Mouse (Mus musculus): ENCODE results near the gene Gfm2. TPM values are rescaled to one million over a fixed set of nuclear protein-coding genes. Genes with fewer than 3 reads are reported as not detected.

Gfm2 gene
- polyA plus RNA-seq (2012; rRNA removed), result 29.9 and 33.7 TPM in 2 replicates

GRCm38 (mm10) chr13:97137466-97138400 is at the start of gene Gfm2, which contains the start of gene Nsa2:
Gene Gfm2 (plus strand): TSS chr13:97137937.
Gene Nsa2 (minus strand): TSS chr13:97137937.

GRCm38 (mm10) chr13:97099187-97099852 is 38.4 kb upstream of the Gfm2 start, which contains the start of gene Gm6169:
Gene Gm6169 (minus strand): TSS chr13:97099237.

GRCm38 (mm10) chr13:97197932-97198562 is 60.3 kb downstream of the Gfm2 start, which contains the start of gene Hexb:
Gene Hexb (minus strand): TSS chr13:97198357.

Other genes with a start within 250 kb of the Gfm2 start
- 0.32 and 0.36 TPM in 2 replicates for gene Gcnt4, start 213.2 kb upstream of the Gfm2 start, polyA plus RNA-seq (2012; rRNA removed)
- not detected in 2 replicates for gene 1700029F12Rik, start 103.6 kb upstream of the Gfm2 start, polyA plus RNA-seq (2012; rRNA removed)
- 18.7 and 21.0 TPM in 2 replicates for gene Fam169a, start 70.7 kb upstream of the Gfm2 start, polyA plus RNA-seq (2012; rRNA removed)
- gene Gm6169, start 38.7 kb upstream of the Gfm2 start, polyA plus RNA-seq (2012; rRNA removed), result 0.45 and 0.47 TPM in 2 replicates
- gene Nsa2, start within 50 bp of the Gfm2 start, polyA plus RNA-seq (2012; rRNA removed), result 79.6 and 83.8 TPM in 2 replicates
- 36.9 and 38.6 TPM in 2 replicates for gene Hexb, start 60.4 kb downstream of the Gfm2 start, polyA plus RNA-seq (2012; rRNA removed)
- gene Enc1, start 103.2 kb downstream of the Gfm2 start, polyA plus RNA-seq (2012; rRNA removed), result 319 and 378 TPM in 2 replicates

All from central nervous system, embryonic 18 days (tissue).